Mouse (Mus musculus) forelimb bud, embryonic 11.5 days (tissue): ENCODE results near the gene 1700009N14Rik.

Experiments
- DNase-seq: peaks from one replicate; pipeline ENCODE4 v3.0.0-alpha.2; 2012; ENCODE audit warnings: low read depth, low spot score

1700009N14Rik gene

GRCm38 (mm10) chr4:39450069-39450468 is at the start of gene 1700009N14Rik:
Gene 1700009N14Rik, plus strand, starts transcription at chr4:39450295.
- no peak for DNase-seq

- no peak for DNase-seq
Observed at GRCm38 (mm10) chr4:39437870-39438367, 12.2 kb upstream of the 1700009N14Rik start.

- DNase-seq, result no peak
Observed at GRCm38 (mm10) chr4:39474291-39474690, 24.2 kb downstream of the 1700009N14Rik start.

- DNase-seq, result no peak
Observed at GRCm38 (mm10) chr4:39486393-39486792, 36.3 kb downstream of the 1700009N14Rik start.

- DNase-seq, result no peak
Observed at GRCm38 (mm10) chr4:39493596-39493995, 43.5 kb downstream of the 1700009N14Rik start.

- no peak for DNase-seq
Observed at GRCm38 (mm10) chr4:39495875-39496274, 45.8 kb downstream of the 1700009N14Rik start.
